Mouse (Mus musculus) ES-Bruce4 (cell line): ENCODE measurements around the gene Dcakd. TPM values are rescaled to one million over a fixed set of nuclear protein-coding genes. Genes with fewer than 3 reads are reported as not detected.

Experiments used
- H3K27ac ChIP-seq: 2 replicates; pipeline ENCODE4 v1.5.1; 2012; ENCODE audit warnings: low read length, inconsistent platforms; ENCODE audit not compliant: insufficient read depth
- H3K27me3 ChIP-seq: 2 replicates; pipeline ENCODE4 v1.6.1; 2012; ENCODE audit warnings: mild to moderate bottlenecking, low read length, inconsistent platforms; ENCODE audit not compliant: control insufficient read depth, poor library complexity, insufficient read depth, severe bottlenecking
- H3K36me3 ChIP-seq: 2 replicates; pipeline ENCODE4 v1.6.1; 2012; ENCODE audit warnings: inconsistent platforms, mild to moderate bottlenecking, low read length, moderate library complexity; ENCODE audit not compliant: control insufficient read depth, poor library complexity, insufficient read depth, severe bottlenecking
- H3K4me1 ChIP-seq: one replicate; pipeline ENCODE4 v1.8.1; 2011; ENCODE audit warnings: low read length; ENCODE audit not compliant: control insufficient read depth, insufficient read depth
- H3K4me3 ChIP-seq: 2 replicates; pipeline ENCODE4 v1.5.1; 2011; ENCODE audit warnings: low read depth, mild to moderate bottlenecking, low read length
- H3K9ac ChIP-seq: 2 replicates; pipeline ENCODE4 v1.6.1; 2012; ENCODE audit warnings: low read depth, mild to moderate bottlenecking, inconsistent platforms; ENCODE audit not compliant: poor library complexity, severe bottlenecking
- H3K9me3 ChIP-seq: replicated peaks from 2 replicates; pipeline ENCODE4 v1.6.1; 2012; ENCODE audit warnings: mild to moderate bottlenecking, low read length, inconsistent platforms; ENCODE audit not compliant: control insufficient read depth, poor library complexity, insufficient read depth, severe bottlenecking
- CTCF ChIP-seq: IDR thresholded peaks from one replicate; pipeline ENCODE4 v1.8.1; 2011; ENCODE audit warnings: low read depth, low read length
- EP300 ChIP-seq: IDR thresholded peaks from 2 replicates; pipeline ENCODE4 v1.6.1; 2011; ENCODE audit warnings: low read depth, low read length; ENCODE audit not compliant: insufficient read depth
- POLR2A ChIP-seq: IDR thresholded peaks from one replicate; pipeline ENCODE4 v1.8.1; 2011; ENCODE audit warnings: low read length; ENCODE audit not compliant: insufficient read depth
- polyA plus RNA-seq: library from polyadenylated mRNA; stranded (reverse); fragments of >200 nt; gene quantifications from 2 replicates; pipeline ENCODE4 v1.2.4, GENCODE M21; 2011; ENCODE audit warnings: low read depth; ENCODE audit not compliant: missing spikeins, insufficient read depth, insufficient read length

Gene Dcakd
- polyA plus RNA-seq, 1 experiment, result 120 TPM

- H3K4me3 ChIP-seq, result no peak overlapping the region
- H3K27ac ChIP-seq, result no peak overlapping the region
- no peak for TF ChIP-seq EP300
- no peak for TF ChIP-seq CTCF
- TF ChIP-seq POLR2A, result no peak
- H3K9me3 ChIP-seq, result no peaks in the 10 kb centered on the region
- no peaks in the 10 kb centered on the region for H3K27me3 ChIP-seq
- no peaks in the 10 kb centered on the region for H3K4me1 ChIP-seq
- H3K9ac ChIP-seq, result no peak overlapping the region
- H3K36me3 ChIP-seq, result no peaks in the 10 kb centered on the region
Observed at GRCm38 (mm10) chr11:102972326-102972725, 55.8 kb downstream of the Dcakd start.

- H3K27me3 ChIP-seq, result no peaks in the 10 kb centered on the region
- no peak overlapping the region for H3K4me3 ChIP-seq
- no peaks in the 10 kb centered on the region for H3K36me3 ChIP-seq
- H3K27ac ChIP-seq, result no peak overlapping the region
- H3K9me3 ChIP-seq, result no peaks in the 10 kb centered on the region
- TF ChIP-seq CTCF (no peak), EP300 (no peak), POLR2A (no peak)
- H3K9ac ChIP-seq, result no peak overlapping the region
- no peaks in the 10 kb centered on the region for H3K4me1 ChIP-seq
Observed at GRCm38 (mm10) chr11:102971604-102972003, 56.5 kb downstream of the Dcakd start.

GRCm38 (mm10) chr11:102964547-102965091 lies 63.5 kb downstream of the Dcakd start:
- TF ChIP-seq EP300, result no peak
- no peak for TF ChIP-seq POLR2A
- Histone ChIP-seq H3K4me1 (peaks cover 2% of the 10 kb centered on the region), H3K36me3 (no peaks in the 10 kb centered on the region), H3K27ac (no peak overlapping the region), H3K27me3 (no peaks in the 10 kb centered on the region), H3K9me3 (no peaks in the 10 kb centered on the region), H3K9ac (0 out of 2 replicates have a peak overlapping the region, but pooled peaks have one; percentile 60), H3K4me3 (no peak overlapping the region)

GRCm38 (mm10) chr11:102963855-102964546 lies 64.1 kb downstream of the Dcakd start:
- Histone ChIP-seq H3K4me3 (peak overlapping the region; percentile 3), H3K27ac (no peak overlapping the region), H3K9me3 (no peaks in the 10 kb centered on the region), H3K36me3 (no peaks in the 10 kb centered on the region), H3K9ac (peak overlapping the region; percentile 60), H3K4me1 (peaks cover 2% of the 10 kb centered on the region), H3K27me3 (no peaks in the 10 kb centered on the region)
- TF ChIP-seq CTCF (no peak), EP300 (no peak), POLR2A (no peak)

- Histone ChIP-seq H3K9ac (peak overlapping the region; percentile 60), H3K27ac (peak overlapping the region; percentile 42; the same call in 1 of the 2 replicates), H3K4me1 (peaks cover 2% of the 10 kb centered on the region), H3K27me3 (no peaks in the 10 kb centered on the region), H3K36me3 (no peaks in the 10 kb centered on the region), H3K9me3 (no peaks in the 10 kb centered on the region), H3K4me3 (peak overlapping the region; percentile 63)
- TF ChIP-seq EP300, result no peak
- TF ChIP-seq POLR2A, result no peak
- no peak for TF ChIP-seq CTCF
Observed at GRCm38 (mm10) chr11:102963246-102963854, 64.8 kb downstream of the Dcakd start.

GRCm38 (mm10) chr11:102962861-102963245 lies 65.3 kb downstream of the Dcakd start:
- Histone ChIP-seq H3K27ac (no peak overlapping the region), H3K9me3 (no peaks in the 10 kb centered on the region), H3K4me1 (peaks cover 2% of the 10 kb centered on the region), H3K9ac (peak overlapping the region; percentile 60), H3K4me3 (peak overlapping the region; percentile 6; the same call in 1 of the 2 replicates), H3K36me3 (no peaks in the 10 kb centered on the region), H3K27me3 (no peaks in the 10 kb centered on the region)
- no peak for TF ChIP-seq EP300
- no peak for TF ChIP-seq POLR2A
- TF ChIP-seq CTCF, result no peak
